Mouse (Mus musculus): ENCODE results near the gene Letm1.
A peak's percentile ranks its signal among the peaks of the same experiment; 100 is the strongest.

The Letm1 gene

DNA sequence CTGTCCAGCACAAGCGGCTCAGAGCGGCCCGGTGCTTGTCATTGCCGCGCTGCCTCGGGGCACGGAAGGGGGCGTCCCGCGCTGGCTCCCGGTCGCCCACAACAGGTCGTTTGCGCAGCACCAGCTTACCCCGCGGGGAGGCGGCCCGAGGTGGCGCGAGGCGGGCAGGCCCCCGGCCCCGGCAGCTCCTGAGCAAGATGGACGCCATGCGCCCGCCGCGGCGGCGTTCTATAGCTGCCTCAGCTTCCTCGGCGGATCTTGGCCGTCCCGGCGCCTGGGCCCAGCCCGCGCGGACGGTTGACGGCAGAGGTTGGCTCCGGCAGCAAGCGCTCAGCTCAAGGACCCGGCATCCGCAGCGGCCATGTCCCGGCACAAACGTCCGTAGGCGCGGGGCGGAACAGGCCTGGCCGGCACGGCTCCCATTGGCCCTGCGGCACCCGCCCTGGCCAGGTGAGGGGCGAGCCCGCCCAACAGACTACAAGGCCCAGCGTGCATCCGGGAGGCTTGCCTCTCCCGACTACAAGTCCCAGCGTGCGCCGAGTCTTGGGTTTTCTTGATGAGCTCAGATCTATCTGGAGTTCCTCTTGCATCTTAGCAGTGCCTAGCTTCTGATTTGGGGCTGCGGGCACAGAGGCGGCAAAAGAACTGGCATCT, at the start of gene Letm1:
TSS of gene Letm1 (minus strand) at position 473 of the 654 bp plus-strand sequence.
- DNase-seq (ENCODE audit: low read depth): peak; percentile 92

- peak; percentile 50 for DNase-seq (ENCODE audit: low read depth)
Measured at GRCm38 (mm10) chr5:33830832-33831231, 48.2 kb upstream of the Letm1 start.

DNA sequence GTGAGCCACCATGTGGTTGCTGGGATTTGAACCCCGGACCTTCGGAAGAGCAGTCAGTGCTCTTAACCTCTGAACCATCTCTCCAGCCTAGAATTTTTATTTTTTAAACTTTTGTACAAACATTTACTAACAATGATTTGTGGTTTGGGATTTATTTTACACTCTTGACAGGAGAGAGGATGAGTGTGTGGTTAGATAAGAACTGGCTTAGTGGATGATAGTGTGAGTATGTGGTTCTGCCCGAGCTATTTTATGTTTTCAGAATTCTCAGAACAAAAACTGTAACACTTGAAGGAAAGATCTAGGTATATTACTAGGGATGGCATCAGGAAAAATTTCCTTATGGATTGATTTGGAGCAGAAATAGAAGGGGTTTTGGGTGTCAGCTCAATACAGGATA, 47.3 kb upstream of the Letm1 start:
- no peak for DNase-seq (ENCODE audit: low read depth)

- DNase-seq (ENCODE audit: low read depth): no peak
Measured at GRCm38 (mm10) chr5:33828107-33828506, 45.5 kb upstream of the Letm1 start.

DNA sequence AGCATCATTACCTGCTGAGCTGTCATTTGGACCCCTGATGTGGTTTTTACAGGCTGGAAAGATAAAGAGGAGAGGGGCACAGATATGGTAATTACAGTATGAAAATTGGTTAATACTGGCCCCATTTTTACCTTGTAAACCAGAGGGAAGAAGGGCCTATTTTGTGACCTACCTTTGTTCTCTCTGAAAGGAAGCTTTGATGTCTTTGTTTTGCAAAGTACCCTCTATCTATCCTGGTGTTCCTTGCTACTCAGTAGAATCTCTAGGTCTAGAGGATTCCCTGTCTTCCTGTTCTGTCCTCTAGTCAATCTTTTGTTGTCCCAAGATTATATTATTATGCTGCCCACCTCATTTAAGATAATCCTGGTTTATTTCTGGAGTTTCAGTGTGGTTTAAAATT, 43.4 kb upstream of the Letm1 start:
- no peak for DNase-seq (ENCODE audit: low read depth)

DNA sequence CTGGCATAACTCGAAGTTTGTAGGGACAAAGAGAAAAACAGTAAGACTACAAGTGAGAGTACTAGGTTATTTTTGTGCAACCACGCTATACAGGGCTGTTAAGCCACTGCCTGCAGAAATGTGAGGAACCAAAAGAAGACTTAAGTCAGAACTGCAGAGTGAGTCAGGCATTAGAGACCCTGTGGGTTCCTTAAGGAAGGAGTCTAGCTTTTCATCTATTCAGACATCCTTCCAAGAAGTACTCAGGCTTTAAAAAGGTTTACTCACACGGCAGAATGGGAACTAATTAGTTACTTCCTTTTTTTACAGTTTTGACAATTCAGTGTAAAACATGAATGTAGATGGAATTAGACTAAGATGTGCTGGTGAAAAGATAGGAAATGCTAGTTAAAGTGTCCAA, 39.8 kb upstream of the Letm1 start:
- peak; percentile 18 for DNase-seq (ENCODE audit: low read depth)

GRCm38 (mm10) chr5:33821901-33822427, 39.3 kb upstream of the Letm1 start:
- DNase-seq (ENCODE audit: low read depth): no peak

GRCm38 (mm10) chr5:33820733-33821621, 38.4 kb upstream of the Letm1 start:
- peak; percentile 58 for DNase-seq (ENCODE audit: low read depth)

- peak; percentile 89 for DNase-seq (ENCODE audit: low read depth)
Measured at GRCm38 (mm10) chr5:33819876-33820732, 37.5 kb upstream of the Letm1 start, which contains the start of gene Nsd2. TSS of gene Nsd2 (plus strand) at chr5:33820725.

- DNase-seq (ENCODE audit: low read depth): peak; percentile 34
Measured at GRCm38 (mm10) chr5:33819141-33819875, 36.7 kb upstream of the Letm1 start.

GRCm38 (mm10) chr5:33818104-33818503, 35.5 kb upstream of the Letm1 start:
- no peak for DNase-seq (ENCODE audit: low read depth)

DNA sequence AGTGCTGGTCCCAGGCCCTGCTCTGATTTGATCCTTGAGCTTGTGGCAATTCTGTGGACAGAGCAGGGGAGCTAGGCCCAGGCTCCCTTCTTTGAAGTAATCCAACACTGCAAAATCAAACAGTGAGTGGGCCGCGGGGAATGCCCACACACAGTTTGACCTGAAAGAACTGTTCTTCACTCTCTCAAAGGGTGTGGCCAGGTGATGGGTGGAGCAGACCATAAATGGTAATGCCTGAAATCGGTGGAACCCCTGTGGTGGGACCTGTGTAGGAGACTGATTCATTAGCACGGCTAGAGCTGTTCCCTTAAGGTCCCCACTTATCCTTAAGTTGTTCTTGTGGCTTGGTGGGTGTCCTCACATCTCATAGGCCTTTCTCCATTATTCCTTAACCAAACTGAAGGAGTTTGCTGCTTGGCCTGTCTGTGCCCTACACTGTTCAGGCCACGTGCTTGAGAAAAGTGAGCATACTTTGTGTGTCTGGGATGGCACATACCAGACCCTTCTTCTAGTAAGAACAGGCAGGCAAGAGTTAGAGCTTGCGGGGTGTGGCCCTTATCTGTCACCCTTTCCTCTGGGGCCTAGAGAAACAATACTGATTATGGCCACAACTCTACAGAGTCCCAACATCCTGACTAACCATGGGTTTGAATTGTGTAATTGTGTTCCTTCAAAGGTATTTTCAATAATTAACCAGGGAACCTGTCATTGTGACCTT, 33.5 kb upstream of the Letm1 start:
- no peak for DNase-seq (ENCODE audit: low read depth)

DNA sequence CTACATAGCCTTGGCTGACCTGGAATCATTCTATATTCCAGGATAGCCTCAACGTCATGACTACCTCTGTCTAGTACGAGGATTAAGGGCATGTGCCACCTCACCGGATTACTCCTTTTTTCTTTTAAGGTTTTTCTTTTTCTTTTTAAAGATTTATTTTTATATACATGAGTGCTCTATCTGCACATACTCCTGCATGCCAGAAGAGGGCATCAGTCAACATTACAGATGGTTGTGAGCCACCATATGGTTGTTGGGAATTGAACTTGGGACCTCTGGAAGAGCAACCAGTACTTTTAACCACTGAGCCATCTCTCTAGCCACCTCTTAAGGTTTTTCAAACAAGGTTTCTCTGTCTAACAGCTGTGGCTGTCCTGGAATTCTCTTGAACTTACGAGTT, 28.9 kb upstream of the Letm1 start:
- DNase-seq (ENCODE audit: low read depth): peak; percentile 22

- no peak for DNase-seq (ENCODE audit: low read depth)
Measured at GRCm38 (mm10) chr5:33803337-33803736, 20.7 kb upstream of the Letm1 start.

DNA sequence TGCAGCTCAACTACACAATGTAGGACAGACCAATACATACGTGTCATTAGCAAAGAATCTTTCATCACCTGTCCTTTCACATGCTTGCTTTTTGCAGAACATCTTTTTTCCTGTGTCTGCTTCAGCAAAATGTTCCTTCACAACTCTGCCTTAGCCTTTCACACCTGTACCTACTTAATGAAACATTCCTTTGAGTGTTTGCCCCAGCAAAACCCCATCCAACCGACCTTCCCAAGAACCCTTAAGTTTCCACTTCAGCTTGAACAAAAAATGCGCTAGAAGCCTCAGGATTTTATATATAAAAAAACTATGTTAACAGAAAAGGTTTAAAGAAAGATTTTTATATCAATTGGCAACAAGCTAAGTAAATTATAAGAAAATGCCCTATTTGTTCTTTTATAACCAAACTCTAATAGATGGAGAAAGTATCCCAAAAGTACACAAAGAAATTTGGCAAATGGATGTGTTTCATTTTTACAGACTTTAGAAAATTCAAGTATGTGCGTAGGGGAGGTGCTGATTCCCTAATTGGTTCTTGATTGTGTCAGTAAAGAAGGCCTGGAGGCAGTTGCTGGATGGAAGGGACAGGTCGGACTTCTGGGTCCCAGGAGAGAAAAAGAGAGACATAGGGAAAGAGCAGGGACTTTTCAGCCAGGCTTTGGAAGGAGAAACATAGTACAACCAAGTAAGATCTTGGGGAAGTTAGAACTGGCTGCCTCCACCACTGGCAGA, 9.5 kb upstream of the Letm1 start:
- DNase-seq (ENCODE audit: low read depth): no peak

- DNase-seq (ENCODE audit: low read depth): no peak
Measured at GRCm38 (mm10) chr5:33782999-33783390, 378 bp upstream of the Letm1 start.

- no peak for DNase-seq (ENCODE audit: low read depth)
Measured at GRCm38 (mm10) chr5:33781964-33782344, 663 bp downstream of the Letm1 start.

DNA sequence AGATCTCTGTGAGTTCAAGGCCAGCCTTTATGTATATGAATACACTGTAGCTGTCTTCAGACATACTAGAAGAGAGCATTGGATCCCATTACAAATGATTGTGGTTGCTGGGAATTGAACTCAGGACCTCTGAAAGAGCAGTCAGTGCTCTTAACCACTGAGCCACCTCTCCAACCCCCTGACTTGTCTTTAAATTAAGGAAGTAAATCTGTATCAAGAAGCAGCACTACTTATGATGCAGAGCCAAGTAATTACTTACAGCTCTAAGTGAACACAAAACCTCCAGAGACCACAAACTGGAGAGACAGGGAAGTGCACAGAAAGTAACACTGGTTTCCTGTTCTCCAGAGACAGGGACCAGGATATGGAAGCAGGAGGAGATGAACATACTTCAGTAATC, 5.4 kb downstream of the Letm1 start:
- DNase-seq (ENCODE audit: low read depth): no peak

- no peak for DNase-seq (ENCODE audit: low read depth)
Measured at GRCm38 (mm10) chr5:33743481-33743880, 39.1 kb downstream of the Letm1 start.

DNA sequence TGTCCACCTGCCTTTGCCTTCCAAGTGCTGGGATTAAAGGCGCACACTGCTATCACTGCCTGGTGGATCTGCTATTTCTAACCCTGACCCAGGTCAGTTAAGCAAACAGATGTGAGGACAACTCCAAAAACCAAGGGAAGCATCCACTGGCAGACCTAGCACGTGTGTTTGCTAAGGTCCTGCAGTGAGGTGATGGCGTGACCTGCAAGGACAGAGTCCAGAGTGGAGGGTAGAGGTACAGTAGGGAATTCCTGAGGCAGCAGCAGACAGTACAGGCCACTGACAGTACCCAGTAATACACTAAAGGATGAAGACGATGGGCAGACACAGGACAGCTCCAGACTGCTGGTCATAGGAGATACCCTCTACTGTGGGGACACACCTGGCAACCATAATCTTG, 42.1 kb downstream of the Letm1 start:
- DNase-seq (ENCODE audit: low read depth): no peak

All from naive thymus-derived CD4-positive, alpha-beta T cell, adult 2 months (primary cell).